Mouse (Mus musculus): ENCODE measurements around the gene Bcdin3d.

The Bcdin3d gene

GRCm38 (mm10) chr15:99440816-99441457, 33.6 kb downstream of the Bcdin3d start:
- no peak for DNase-seq (ENCODE audit: low spot score in 2 of 2)

GRCm38 (mm10) chr15:99440112-99440815, 34.3 kb downstream of the Bcdin3d start:
- no peak for DNase-seq (ENCODE audit: low spot score in 2 of 2)

- DNase-seq (ENCODE audit: low spot score in 2 of 2) = no peak
Observed at GRCm38 (mm10) chr15:99438966-99439698, 35.4 kb downstream of the Bcdin3d start.

GRCm38 (mm10) chr15:99433913-99434312, 40.6 kb downstream of the Bcdin3d start:
- no peak for DNase-seq (ENCODE audit: low spot score in 2 of 2)

- no peak for DNase-seq (ENCODE audit: low spot score in 2 of 2)
Observed at GRCm38 (mm10) chr15:99433081-99433718, 41.3 kb downstream of the Bcdin3d start.

- DNase-seq (ENCODE audit: low spot score in 2 of 2) = no peak
Observed at GRCm38 (mm10) chr15:99431967-99432366, 42.6 kb downstream of the Bcdin3d start.

- no peak for DNase-seq (ENCODE audit: low spot score in 2 of 2)
Observed at GRCm38 (mm10) chr15:99431504-99431903, 43.0 kb downstream of the Bcdin3d start.

- DNase-seq (ENCODE audit: low spot score in 2 of 2) = no peak
Observed at GRCm38 (mm10) chr15:99431063-99431462, 43.5 kb downstream of the Bcdin3d start.

GRCm38 (mm10) chr15:99430394-99430793, 44.1 kb downstream of the Bcdin3d start:
- no peak for DNase-seq (ENCODE audit: low spot score in 2 of 2)

GRCm38 (mm10) chr15:99423884-99424283, 50.6 kb downstream of the Bcdin3d start:
- DNase-seq (ENCODE audit: low spot score in 2 of 2) = no peak

- DNase-seq (ENCODE audit: low spot score in 2 of 2) = no peak
Observed at GRCm38 (mm10) chr15:99423131-99423530, 51.4 kb downstream of the Bcdin3d start.

- no peak for DNase-seq (ENCODE audit: low spot score in 2 of 2)
Observed at GRCm38 (mm10) chr15:99422551-99422950, 52.0 kb downstream of the Bcdin3d start.

- no peak for DNase-seq (ENCODE audit: low spot score in 2 of 2)
Observed at GRCm38 (mm10) chr15:99421676-99422075, 52.9 kb downstream of the Bcdin3d start.

- no peak for DNase-seq (ENCODE audit: low spot score in 2 of 2)
Observed at GRCm38 (mm10) chr15:99421152-99421551, 53.4 kb downstream of the Bcdin3d start.

GRCm38 (mm10) chr15:99420521-99421014, 54.0 kb downstream of the Bcdin3d start:
- no peak for DNase-seq (ENCODE audit: low spot score in 2 of 2)

GRCm38 (mm10) chr15:99420101-99420500, 54.4 kb downstream of the Bcdin3d start:
- DNase-seq (ENCODE audit: low spot score in 2 of 2) = no peak
